Mouse (Mus musculus) lung, embryonic 15.5 days (tissue): ENCODE data around the gene Ttc24. TPM values are rescaled to one million over a fixed set of nuclear protein-coding genes. Genes with fewer than 3 reads are reported as not detected.

Source experiments
- ATAC-seq: fragments of 200-750 bp; cut with Nextera tagmentation; 2 replicates; pipeline ENCODE4 v1.8.0; 2017; ENCODE audit warnings: moderate number of reproducible peaks, borderline replicate concordance; ENCODE audit not compliant: low FRiP score, low TSS enrichment; ENCODE audit errors: extremely low read depth
- H3K27ac ChIP-seq: fragments of 300-500 bp; sonication (generic); 2 replicates; pipeline ENCODE4 v1.5.1; 2015; ENCODE audit warnings: moderate library complexity, mild to moderate bottlenecking, inconsistent platforms
- H3K27me3 ChIP-seq: fragments of 300-500 bp; sonication (generic); 2 replicates; pipeline ENCODE4 v1.6.1; 2015; ENCODE audit warnings: inconsistent platforms
- H3K36me3 ChIP-seq: fragments of 300-500 bp; sonication (generic); 2 replicates; pipeline ENCODE4 v1.6.1; 2015; ENCODE audit warnings: inconsistent platforms
- H3K4me1 ChIP-seq: fragments of 300-500 bp; sonication (generic); 2 replicates; pipeline ENCODE4 v1.6.1; 2015; ENCODE audit warnings: inconsistent platforms
- H3K4me2 ChIP-seq: fragments of 300-500 bp; sonication (generic); 2 replicates; pipeline ENCODE4 v1.6.1; 2015; ENCODE audit warnings: inconsistent platforms, mild to moderate bottlenecking, moderate library complexity
- H3K4me3 ChIP-seq: fragments of 300-500 bp; sonication (generic); 2 replicates; pipeline ENCODE4 v1.5.1; 2015; ENCODE audit warnings: mild to moderate bottlenecking, inconsistent platforms
- H3K9ac ChIP-seq: fragments of 300-500 bp; sonication (generic); 2 replicates; pipeline ENCODE4 v1.6.1; 2015; ENCODE audit warnings: inconsistent platforms
- H3K9me3 ChIP-seq: fragments of 300-500 bp; sonication (generic); 2 replicates; pipeline ENCODE4 v1.6.1; 2016; ENCODE audit warnings: inconsistent platforms
- WGBS: fragments of 180-500 bp; shearing (Covaris S2); methylation state at CpG from one replicate; pipeline ENCODE4 v1.1.7; 2015; 5-methylcytosine and 5-hydroxymethylcytosine counted together
- polyA plus RNA-seq: library from polyadenylated mRNA; unstranded; fragments of >200 nt; fragmentation: Nextera tagmentation; extraction: Ambion mirVana; gene quantifications from 2 replicates; pipeline ENCODE4 v1.2.1, GENCODE M21; 2015

Gene Ttc24
- polyA plus RNA-seq, 1 experiment from 2014 or later: not detected

DNA sequence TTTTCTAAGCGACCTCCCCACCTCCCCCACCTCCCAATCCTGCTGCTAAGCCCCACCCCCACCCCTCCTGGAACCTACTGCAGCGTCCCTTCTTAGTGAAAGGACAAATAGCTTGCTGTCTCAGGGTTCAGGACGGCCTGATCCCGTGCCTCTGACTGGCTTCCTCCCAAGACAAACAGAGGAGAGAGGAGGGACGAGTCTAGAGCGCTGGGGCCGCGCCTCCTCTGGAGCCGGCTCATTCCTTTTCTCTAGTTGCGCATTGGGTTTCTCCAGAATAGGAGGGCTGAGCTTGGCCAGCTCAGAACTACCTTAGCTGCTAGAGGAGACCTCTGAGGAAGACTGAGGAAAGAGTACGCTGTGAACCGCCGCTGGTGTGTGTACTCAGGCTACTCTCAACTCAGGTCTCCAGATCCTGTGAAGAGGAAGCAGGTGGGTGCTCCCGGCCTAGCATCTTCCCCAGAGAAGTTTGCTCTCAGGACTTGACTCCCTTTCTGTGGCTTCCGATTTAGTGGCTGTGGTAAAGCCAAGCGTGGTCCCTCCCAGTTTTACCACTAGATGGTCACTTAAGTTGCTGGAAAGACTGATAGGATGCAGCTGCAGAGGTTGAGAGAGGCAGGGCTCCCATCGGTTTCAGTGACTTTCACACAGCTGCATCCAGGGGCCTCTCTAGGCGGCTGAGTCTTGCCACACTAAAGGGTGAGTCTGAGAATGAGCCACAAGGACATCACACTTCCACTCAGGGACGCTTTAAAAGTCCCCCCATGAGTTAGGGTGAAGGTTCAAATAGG is 47.3 kb downstream of the Ttc24 start:
- H3K9ac ChIP-seq: no peak overlapping the region
- no peak overlapping the region for H3K27ac ChIP-seq
- H3K36me3 ChIP-seq: no peaks in the 10 kb centered on the region
- H3K4me1 ChIP-seq: 0 out of 2 replicates have a peak, but pooled peaks cover 9% of the 10 kb centered on the region
- H3K4me3 ChIP-seq: no peak overlapping the region
- no peaks in the 10 kb centered on the region for H3K9me3 ChIP-seq
- 0 out of 2 replicates have a peak, but pooled peaks have one; percentile 35 for ATAC-seq
- H3K4me2 ChIP-seq: no peak overlapping the region
- WGBS: 11% methylated on average over 19 of the region's 19 CpGs
- H3K27me3 ChIP-seq: peaks cover 37% of the 10 kb centered on the region

DNA sequence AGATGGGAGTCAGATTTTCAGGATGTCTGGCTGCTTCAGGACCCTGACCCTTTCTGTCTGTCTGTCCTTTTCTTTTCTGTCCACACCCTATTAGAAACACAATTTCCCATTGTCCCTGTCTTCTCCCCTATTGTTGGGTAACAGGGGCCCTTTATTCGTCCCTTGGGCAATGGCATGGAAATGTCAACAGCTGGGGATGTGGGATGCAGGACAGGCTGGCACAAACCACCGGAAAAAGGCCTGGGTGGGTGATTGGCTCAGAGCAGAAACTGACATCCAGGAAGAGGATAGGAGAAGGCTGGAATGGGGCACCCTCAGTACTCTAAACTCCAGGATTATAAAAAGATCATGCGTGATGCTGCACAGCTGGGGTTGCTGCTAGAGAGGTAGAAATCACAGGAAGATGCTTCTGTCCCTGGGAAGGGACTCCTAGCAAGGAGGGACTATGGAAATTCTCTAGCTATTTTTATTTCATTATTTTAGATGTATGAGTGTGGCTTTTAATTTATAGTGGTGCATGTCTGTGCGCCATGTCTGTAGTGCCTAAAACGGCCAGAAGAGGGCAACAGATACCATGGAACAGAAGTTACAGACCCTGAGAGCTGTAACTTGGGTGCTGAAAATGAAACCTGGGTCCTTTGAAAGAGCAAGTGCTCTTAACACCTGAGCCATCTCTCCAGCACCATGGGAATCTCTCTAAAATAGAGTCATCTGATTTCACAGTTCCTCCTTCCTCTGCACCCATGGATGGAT is 50.5 kb downstream of the Ttc24 start, which contains the start of gene Hapln2:
TSS of gene Hapln2 (minus strand) at position 150 of the 753 bp plus-strand sequence.
- no peaks in the 10 kb centered on the region for H3K9me3 ChIP-seq
- no peaks in the 10 kb centered on the region for H3K36me3 ChIP-seq
- H3K27me3 ChIP-seq: peaks cover 66% of the 10 kb centered on the region
- H3K4me1 ChIP-seq: peaks cover 20% of the 10 kb centered on the region
- H3K9ac ChIP-seq: no peak within 1 kb of the TSS
- no peak within 1 kb of the TSS for H3K27ac ChIP-seq
- no peak within 1 kb of the TSS for H3K4me2 ChIP-seq
- H3K4me3 ChIP-seq: no peak within 1 kb of the TSS
- WGBS: 47% methylated on average over 5 of the region's 5 CpGs
- no peak for ATAC-seq

DNA sequence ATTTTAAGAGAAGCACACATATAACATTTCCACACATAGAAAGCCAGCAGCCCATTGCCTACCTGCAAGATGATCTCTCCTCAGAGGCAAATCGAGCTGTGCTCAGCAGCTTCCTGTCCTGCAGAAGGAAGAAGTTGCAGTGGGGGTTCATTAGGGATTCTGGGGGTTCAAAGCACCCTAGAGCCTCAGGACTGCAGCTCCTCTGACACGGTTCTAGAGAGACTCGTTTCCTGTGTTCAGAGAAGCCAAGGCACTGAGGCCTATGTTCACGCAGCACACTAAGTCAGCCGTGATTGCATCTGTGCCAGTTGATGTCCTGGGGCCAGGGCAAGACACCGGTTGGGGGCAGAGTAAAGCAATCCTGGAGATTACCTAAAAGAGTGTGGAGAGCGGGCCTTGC is 51.3 kb downstream of the Ttc24 start:
- Histone ChIP-seq H3K4me3 (no peak overlapping the region), H3K36me3 (no peaks in the 10 kb centered on the region), H3K4me2 (no peak overlapping the region), H3K27me3 (peaks cover 66% of the 10 kb centered on the region), H3K27ac (no peak overlapping the region), H3K9me3 (no peaks in the 10 kb centered on the region), H3K4me1 (peaks cover 25% of the 10 kb centered on the region), H3K9ac (no peak overlapping the region)
- 53% methylated on average over 7 of the region's 7 CpGs for WGBS
- ATAC-seq: no peak

DNA sequence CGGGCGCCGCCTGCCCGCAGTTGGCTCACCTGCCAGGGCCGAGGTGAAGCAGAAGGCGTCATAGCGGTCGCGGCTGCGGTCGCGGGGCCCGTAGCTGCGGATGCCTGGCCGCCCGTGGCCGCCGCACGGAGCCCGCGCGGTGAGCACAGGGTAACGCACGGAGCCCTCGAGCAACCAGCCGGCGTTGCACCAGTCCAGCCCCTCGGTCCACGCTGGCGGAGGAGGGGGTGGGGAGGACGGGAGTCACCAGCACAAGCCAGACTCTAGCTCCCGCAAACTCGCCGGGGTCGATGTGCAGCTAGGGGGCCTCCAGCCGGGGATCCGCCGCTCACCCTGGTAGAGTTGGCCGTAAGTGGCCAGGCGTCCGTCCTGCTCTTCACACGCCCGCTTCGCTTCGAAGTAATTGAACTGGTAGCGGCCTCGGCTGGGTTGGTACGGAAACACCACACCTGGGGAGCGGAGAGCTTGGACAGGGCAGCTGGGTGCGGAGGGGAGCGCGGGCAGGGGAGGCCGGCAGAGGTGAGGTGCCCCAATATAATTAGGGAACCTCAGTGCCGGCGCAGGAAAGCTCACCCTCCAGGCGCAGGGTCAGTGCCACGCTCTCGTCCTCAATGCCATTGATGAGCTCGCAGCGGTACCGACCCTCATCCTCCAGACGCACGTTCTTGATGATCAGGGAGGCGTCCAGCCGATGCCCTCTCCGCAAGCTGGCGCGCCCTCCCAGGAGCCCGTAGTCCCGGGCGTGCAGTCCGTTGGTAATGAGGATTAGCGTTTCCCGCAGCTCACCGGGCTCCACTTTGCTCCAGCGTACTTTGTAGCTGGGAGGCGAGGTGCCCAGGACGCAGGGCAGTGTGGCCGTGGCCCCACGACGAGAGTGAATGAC is 54.7 kb downstream of the Ttc24 start:
- peak; percentile 58; the same call in 1 of the 2 replicates for ATAC-seq

DNA sequence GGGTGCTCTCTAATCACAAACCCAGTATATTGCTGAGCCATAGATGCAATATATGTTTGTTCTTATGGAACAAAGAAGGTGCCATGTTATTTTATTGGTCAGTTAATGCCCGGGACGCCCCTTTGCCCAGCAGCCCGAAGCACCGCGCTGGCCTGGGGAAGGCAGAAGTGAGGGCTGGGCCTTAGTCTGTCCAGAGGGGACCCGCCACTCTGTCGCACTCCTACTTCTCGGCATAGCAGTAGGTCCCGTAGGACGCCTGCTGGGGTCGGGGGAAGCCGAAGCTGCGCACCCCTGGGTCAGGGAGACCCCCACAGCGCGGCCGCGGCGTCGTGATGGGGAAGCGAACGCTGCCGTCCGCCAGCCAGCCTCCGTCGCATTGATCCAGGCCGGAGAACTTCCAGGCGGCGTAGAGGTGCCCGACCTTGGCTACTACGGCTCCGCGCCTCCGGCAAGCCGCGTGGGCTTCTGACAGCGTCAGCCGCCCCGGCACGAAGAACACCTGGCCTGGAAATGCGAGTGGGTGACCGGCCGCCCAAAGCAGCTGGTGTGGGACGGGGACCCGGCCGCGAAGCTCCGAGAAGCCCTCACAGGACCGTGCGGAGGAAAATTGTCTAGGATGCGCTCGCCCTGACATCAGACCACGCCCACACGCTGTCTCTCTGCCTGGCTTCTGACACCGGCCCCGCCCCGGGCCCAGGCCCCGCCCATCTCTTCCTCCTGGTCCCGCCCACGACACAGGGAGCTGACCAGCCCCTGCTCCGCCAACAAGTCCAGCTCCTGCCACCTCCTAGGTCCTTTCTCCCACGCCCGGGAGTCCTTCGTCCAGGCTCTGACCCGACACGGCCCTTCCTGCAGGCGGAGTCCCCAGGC is 55.5 kb downstream of the Ttc24 start:
- WGBS: 1% methylated on average over 64 of the region's 66 CpGs
- H3K9ac ChIP-seq: peak overlapping the region; percentile 23; the same call in 1 of the 2 replicates

More for the DNA sequence above, 54.7 kb downstream of the Ttc24 start:
- peak overlapping the region; percentile 98 for H3K4me2 ChIP-seq
- peaks cover 76% of the 10 kb centered on the region for H3K27me3 ChIP-seq
- H3K27ac ChIP-seq: no peak overlapping the region
- H3K4me1 ChIP-seq: peaks cover 16% of the 10 kb centered on the region
- no peaks in the 10 kb centered on the region for H3K36me3 ChIP-seq
- 1% methylated on average over 81 of the region's 81 CpGs for WGBS
- peak overlapping the region; percentile 23; the same call in 1 of the 2 replicates for H3K9ac ChIP-seq
- peak overlapping the region; percentile 51 for H3K4me3 ChIP-seq
- H3K9me3 ChIP-seq: no peaks in the 10 kb centered on the region

More for the DNA sequence above, 55.5 kb downstream of the Ttc24 start:
- Histone ChIP-seq H3K9me3 (no peaks in the 10 kb centered on the region), H3K36me3 (no peaks in the 10 kb centered on the region), H3K4me2 (peak overlapping the region; percentile 98), H3K27me3 (peaks cover 78% of the 10 kb centered on the region), H3K4me1 (peaks cover 16% of the 10 kb centered on the region), H3K27ac (no peak overlapping the region), H3K4me3 (peak overlapping the region; percentile 51)
- ATAC-seq: peak; percentile 91

Other genes starting within 250 kb of the Ttc24 start
- gene Sh2d2a, start 231.5 kb downstream of the Ttc24 start, polyA plus RNA-seq: 0.42 and 1.0 TPM in 2 replicates
- 12.1 and 12.3 TPM in 2 replicates for gene Prcc, start 192.7 kb downstream of the Ttc24 start, polyA plus RNA-seq
- 258 and 260 TPM in 2 replicates for gene Hdgf, start 172.0 kb downstream of the Ttc24 start, polyA plus RNA-seq
- 70.5 and 70.9 TPM in 2 replicates for gene Mrpl24, start 158.8 kb downstream of the Ttc24 start, polyA plus RNA-seq
- gene Isg20l2, start 148.0 kb downstream of the Ttc24 start, polyA plus RNA-seq: 60.1 and 63.0 TPM in 2 replicates
- gene Rrnad1, start 147.6 kb downstream of the Ttc24 start, polyA plus RNA-seq: 18.3 and 18.5 TPM in 2 replicates
- gene Crabp2, start 129.6 kb downstream of the Ttc24 start, polyA plus RNA-seq: 8.1 and 10.4 TPM in 2 replicates
- gene Nes, start 107.2 kb downstream of the Ttc24 start, polyA plus RNA-seq: 30.1 and 32.4 TPM in 2 replicates
- 0.07 and 0.18 TPM in 2 replicates for gene Bcan, start 78.1 kb downstream of the Ttc24 start, polyA plus RNA-seq
- 0.07 and 0.23 TPM in 2 replicates for gene Hapln2, start 50.7 kb downstream of the Ttc24 start, polyA plus RNA-seq
- gene Gpatch4, start 35.2 kb downstream of the Ttc24 start, polyA plus RNA-seq: 30.6 and 31.6 TPM in 2 replicates
- gene Naxe, start 19.8 kb downstream of the Ttc24 start, polyA plus RNA-seq: 199 and 215 TPM in 2 replicates
- 25.2 and 26.6 TPM in 2 replicates for gene Iqgap3, start 3.7 kb upstream of the Ttc24 start, polyA plus RNA-seq
- 16.7 and 20.4 TPM in 2 replicates for gene Mef2d, start 64.1 kb upstream of the Ttc24 start, polyA plus RNA-seq
- gene Rhbg, start 176.4 kb upstream of the Ttc24 start, polyA plus RNA-seq: 0.34 and 0.42 TPM in 2 replicates
- gene Gm38392, start 208.9 kb upstream of the Ttc24 start, polyA plus RNA-seq: 0.23 and 0.35 TPM in 2 replicates
- gene Tsacc, start 218.7 kb upstream of the Ttc24 start, polyA plus RNA-seq: 10.0 and 12.2 TPM in 2 replicates
- gene Cct3, start 218.8 kb upstream of the Ttc24 start, polyA plus RNA-seq: 525 and 549 TPM in 2 replicates
- gene Glmp, start 246.7 kb upstream of the Ttc24 start, polyA plus RNA-seq: 192 and 203 TPM in 2 replicates